Mouse (Mus musculus): ENCODE measurements around the gene Zgrf1.
A peak's percentile ranks its signal among the peaks of the same experiment; 100 is the strongest.

Zgrf1 gene

DNA sequence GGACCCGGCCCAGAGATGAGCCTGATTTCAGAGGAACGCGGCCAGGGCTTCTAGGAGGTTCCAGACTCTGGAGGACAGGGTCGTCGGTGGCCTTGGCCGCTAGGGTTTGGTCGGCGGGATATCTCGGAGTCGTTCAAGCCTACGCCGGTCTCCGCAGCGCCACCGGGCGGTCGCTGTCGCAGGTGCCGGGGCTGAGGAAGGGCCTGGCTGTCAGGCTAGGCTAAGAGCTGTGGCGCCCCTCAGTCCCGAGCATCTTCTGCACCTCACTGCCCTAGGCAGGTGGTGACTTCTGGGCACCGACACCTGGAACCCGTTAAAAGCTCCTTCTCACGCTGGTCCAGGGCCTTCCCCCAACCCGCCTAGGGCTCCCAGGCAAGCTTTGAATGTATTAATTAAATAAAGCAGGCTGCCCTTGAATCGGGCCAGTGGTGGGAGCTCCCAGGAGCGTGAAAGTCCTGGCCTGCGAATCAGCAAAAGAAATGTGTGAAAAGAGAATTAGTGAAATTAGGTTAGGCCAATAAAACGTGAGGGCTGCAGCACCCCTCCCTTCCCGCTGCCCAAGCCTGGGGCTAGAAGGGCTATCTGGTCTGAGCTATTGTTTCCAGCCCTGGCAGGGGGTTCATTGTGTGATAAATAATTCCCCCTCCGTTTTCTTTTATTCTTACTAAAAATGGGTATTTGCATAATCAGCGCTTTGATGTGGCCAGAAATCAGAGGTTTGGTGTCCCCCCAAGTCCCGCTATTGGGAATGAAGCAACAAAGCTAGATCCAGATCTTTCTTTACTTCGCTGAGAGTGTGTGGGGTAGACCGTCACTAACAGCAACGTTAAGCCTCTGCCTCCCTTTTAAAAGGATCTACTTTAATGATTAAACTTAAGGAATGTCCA lies 86.8 kb downstream of the Zgrf1 start:
- peak; percentile 32 for DNase-seq (ENCODE audit: inconsistent ontology term)

DNA sequence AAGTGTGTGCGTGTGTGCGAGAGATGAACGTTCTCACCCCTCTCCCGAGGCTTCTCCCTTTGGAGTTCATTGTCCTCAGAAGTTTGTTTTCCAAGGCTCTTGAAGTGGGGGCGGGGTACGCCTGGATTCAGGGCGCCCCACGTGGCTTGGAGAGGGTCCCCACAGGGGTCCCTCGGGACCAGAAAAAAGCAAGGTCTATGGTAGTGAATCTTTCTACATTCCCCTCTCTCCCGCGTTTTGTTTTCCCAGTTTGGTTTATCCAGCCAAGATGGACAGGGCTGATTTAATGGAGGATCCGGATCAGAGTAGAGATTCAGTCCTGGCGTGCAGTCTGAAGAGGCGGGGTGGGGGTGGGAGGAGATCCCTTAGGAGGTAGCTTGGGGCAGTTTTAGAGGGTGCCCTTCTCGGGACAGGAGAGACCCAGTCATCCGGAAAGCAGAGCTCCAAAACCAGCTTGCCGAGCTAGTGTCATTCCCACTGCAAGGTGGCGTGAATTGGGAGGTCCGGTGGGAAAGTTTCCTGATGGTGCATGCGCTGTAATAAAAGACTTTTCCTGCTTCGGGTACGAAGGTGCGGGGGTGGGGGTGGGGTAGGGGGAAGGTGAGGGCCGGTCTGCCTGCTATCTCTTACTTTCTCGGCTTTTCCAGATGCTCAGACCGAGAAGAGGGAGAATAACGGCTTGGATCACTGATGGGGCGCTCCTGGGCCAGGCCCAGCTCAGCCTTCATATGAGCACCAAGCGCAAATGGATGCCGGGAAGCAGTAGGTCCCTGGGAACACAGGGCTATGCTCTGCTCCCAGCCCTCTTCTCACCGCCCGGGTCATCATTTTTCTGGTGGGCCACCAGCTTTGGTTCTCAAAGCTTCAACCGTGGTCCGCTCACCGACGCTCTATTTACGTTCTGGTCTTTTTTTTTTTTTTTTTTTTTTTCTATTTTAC lies 87.7 kb downstream of the Zgrf1 start:
- no peak for DNase-seq (ENCODE audit: inconsistent ontology term)

DNA sequence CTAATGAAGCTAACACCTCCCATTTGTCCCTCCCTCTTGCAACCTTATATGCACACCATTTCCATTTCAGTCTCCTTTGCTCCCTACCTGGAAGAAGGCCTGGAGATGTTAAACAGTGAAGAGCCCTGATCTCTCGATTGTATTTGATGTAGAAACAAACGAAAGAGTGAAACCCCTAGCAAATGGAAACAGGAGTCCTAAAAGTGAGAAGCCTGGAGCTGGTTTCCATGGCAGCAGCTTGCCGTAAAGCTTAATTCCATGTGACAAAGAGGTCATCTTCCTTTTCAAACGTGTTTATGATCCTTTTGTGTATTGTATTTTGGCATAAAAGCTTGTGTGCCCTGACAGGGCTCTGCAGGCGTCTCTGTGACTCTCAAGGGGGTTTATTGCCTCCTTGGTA lies 88.9 kb downstream of the Zgrf1 start:
- DNase-seq (ENCODE audit: inconsistent ontology term): no peak

DNA sequence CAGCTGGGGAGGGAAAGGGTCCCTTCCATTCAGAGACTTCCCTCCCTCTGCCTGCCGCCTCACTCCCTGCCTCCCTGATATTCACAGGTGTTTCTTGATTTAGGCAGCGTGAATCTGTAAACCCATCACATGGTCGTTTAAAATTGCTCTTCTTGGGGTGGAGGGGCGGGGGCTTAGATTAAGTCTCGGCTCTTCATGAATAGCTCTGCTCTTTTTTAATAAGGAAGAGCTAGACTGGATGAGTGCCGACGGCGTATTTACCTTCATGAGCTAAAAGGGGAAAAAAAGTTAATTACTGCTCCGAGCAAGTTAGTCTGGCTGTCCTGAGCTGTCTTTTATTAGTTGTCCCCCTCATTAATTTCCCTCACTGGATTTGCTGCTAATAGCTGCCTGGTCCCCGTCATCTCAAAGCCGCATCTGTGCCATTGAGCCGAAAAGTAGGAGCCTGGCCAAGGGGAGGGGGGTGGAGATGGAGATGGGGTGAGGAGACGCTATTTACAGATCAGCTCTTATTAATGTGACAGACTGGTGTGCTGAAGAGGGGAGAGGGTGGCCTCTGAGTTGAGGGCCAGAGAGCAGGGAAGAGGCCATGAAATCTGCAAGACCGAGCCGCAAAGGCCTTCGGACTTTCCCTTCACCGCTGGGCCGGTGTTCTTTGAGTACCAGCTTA lies 93.0 kb downstream of the Zgrf1 start:
- DNase-seq (ENCODE audit: inconsistent ontology term): peak; percentile 78

DNA sequence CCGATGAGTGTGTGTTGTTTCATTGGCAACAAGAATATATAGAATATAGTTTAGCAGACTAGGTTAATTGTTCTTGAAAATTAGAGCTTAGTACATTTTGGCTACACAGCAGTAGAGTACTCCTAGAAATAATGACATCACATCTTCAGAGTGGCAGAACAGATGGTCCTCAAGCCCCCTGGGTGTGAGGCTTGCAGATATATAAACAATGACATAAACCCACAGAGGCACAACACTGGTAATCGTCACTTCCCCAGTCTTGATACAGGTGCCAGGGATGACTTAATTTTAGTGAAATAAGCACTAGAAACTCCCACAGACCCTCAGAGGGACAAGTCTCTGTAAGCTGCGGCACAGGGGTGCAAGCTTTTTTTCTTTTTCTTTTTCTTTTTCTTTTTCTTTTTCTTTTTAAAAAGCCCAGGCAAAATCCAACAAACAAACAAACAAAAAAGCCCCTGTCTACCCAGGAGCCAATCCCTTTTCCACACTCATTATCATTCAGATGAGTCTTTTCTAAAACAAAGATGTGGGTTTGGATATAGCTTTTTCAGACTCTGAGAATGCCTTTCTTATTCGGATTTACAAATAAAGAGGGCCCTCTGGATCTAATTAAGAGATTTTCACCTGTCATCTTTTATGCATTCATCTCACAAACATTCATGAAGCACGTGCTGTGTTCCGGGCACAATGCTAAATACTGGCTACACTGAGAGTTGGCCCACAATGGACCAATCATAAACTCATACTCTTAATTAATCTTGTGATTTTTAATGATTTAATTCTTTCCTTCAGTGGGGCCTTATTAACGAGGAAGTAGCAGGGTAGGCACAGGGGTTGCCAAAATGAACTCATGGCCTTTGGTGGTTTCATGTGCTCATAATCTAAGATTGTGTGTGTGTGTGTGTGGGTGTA lies 98.7 kb downstream of the Zgrf1 start:
- DNase-seq (ENCODE audit: inconsistent ontology term): peak; percentile 96

DNA sequence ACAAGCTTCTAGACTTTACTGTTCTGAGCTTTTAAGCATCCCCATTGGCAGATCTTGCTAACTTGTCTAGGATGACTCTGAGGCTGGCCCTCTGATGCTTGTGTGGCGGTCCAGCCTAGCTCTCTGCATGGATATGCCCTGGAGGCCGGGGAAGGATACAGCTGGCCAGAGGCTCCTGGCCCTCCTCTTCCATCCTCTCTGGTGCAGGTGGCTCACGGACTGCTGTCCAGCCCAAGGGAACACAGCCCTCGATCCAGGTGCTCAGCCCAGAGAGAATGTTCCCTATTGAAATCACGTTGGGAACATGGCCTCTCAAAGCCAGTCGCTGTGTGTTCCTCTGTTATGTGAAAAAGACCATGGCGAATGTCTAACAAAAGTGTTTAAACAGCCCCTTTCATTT lies 107.4 kb downstream of the Zgrf1 start:
- no peak for DNase-seq (ENCODE audit: inconsistent ontology term)

DNA sequence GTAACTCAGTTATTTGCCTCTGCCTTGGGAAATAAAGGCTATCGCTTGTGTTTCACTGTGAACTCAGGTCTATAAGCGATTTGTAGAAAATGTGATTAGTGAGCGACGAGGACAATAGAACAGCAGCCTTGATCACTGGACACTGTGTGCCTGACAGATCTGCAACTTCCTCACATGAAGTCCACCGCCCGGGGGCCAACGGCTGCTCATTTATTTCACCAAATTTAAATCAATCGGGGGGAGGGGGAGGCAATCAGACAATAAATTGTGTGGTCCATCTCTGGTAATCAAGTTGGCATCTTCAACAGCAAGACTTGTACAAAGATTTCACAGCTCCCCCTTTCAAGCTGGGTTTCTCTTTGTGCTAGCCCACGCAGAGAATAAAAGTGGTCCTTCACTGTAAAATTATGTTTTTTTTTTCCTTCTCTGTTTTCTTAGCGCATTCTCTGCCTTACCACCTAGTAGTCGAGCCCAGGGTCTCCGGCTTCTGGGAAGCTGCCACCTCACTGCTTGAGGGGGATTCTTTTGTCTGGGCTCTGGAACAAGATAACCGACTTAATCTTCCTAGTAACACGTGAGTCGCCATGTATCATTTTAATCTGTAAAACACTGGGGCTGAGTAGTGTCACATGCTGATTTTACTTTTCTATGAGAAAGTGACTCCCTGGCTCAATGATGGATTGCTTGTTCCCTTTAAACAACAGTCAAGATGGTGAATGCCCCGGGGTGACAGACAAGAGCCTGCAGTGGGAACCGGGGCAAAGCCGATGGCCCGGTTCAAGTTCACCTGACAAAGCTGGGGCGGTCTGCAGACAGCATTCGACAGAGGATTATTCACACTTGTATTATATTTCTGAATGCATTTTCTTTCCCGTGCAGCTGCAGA lies 108.6 kb downstream of the Zgrf1 start:
- DNase-seq (ENCODE audit: inconsistent ontology term): peak; percentile 10

Measured in Muller cell, postnatal 12 days (primary cell).